Mouse (Mus musculus) stomach, postnatal 0 days (tissue): ENCODE results near the gene Hist2h4.

Experiments
- CTCF ChIP-seq: IDR thresholded peaks from 2 replicates; pipeline ENCODE4 v1.5.1; 2016; ENCODE audit warnings: antibody characterized with exemption, low read depth, mild to moderate bottlenecking, moderate library complexity
- EP300 ChIP-seq: optimal IDR thresholded peaks from 2 replicates; pipeline ENCODE3; 2016; ENCODE audit warnings: antibody characterized with exemption

- TF ChIP-seq CTCF (no peak), EP300 (no peak)
Measured at GRCm38 (mm10) chr3:96243921-96244572, 19.1 kb downstream of the Hist2h4 start.
